Mouse (Mus musculus): ENCODE data around the gene Hspb3. TPM values are rescaled to one million over a fixed set of nuclear protein-coding genes. Genes with fewer than 3 reads are reported as not detected.

Gene Hspb3
- total RNA-seq, 2 experiments from 2014 or later, result 45.0 to 51.6 TPM

- no peak for TF ChIP-seq CTCF (IDR thresholded peaks at IDR 0.05)
- DNase-seq, result no peak
- intact Hi-C loops (cut with DNase I), result no loop called here
- Histone ChIP-seq H3K27ac (no peak overlapping the region), H3K4me3 (no peak overlapping the region)
Measured at GRCm38 (mm10) chr13:113627601-113628000, 35.9 kb downstream of the Hspb3 start.

GRCm38 (mm10) chr13:113622865-113623255 is 40.6 kb downstream of the Hspb3 start:
- Histone ChIP-seq H3K27ac (0 out of 2 replicates have a peak overlapping the region, but pooled peaks have one; percentile 16), H3K4me3 (no peak overlapping the region)
- DNase-seq, result no peak
- intact Hi-C loops (cut with DNase I), result no loop called here
- TF ChIP-seq CTCF (IDR thresholded peaks at IDR 0.05), result no peak

GRCm38 (mm10) chr13:113622122-113622864 is 41.2 kb downstream of the Hspb3 start:
- no peak overlapping the region for H3K4me3 ChIP-seq
- TF ChIP-seq CTCF (IDR thresholded peaks at IDR 0.05), result no peak
- no peak for DNase-seq
- peak overlapping the region; percentile 53; the same call in 1 of the 2 replicates for H3K27ac ChIP-seq
- intact Hi-C loops (cut with DNase I), result no loop called here

- intact Hi-C loops (cut with DNase I), result loop anchor here (1.0 to 10.0 kb wide), 3 partner anchors 124 to 353 kb away; no protein-coding TSS in a partner anchor
- no peak for DNase-seq
- no peak overlapping the region; the same call in 1 of the 2 replicates for H3K27ac ChIP-seq
- no peak overlapping the region for H3K4me3 ChIP-seq
- no peak for TF ChIP-seq CTCF (IDR thresholded peaks at IDR 0.05)
Measured at GRCm38 (mm10) chr13:113619003-113619402, 44.5 kb downstream of the Hspb3 start.

GRCm38 (mm10) chr13:113617891-113618823 is 45.3 kb downstream of the Hspb3 start, which contains the start of gene Snx18:
Snx18 (minus strand) TSS chr13:113618564.
- peak; percentile 97 for DNase-seq
- peak within 1 kb of the TSS; percentile 98 for H3K27ac ChIP-seq
- TF ChIP-seq CTCF (IDR thresholded peaks at IDR 0.05), result peak; percentile 100
- intact Hi-C loops (cut with DNase I), result loop anchor here (1.0 to 10.0 kb wide), 3 partner anchors 123 to 296 kb away; no protein-coding TSS in a partner anchor
- peak within 1 kb of the TSS; percentile 78 for H3K4me3 ChIP-seq

- peak overlapping the region; percentile 78 for H3K4me3 ChIP-seq
- DNase-seq, result no peak
- H3K27ac ChIP-seq, result peak overlapping the region; percentile 98
- no peak for TF ChIP-seq CTCF (IDR thresholded peaks at IDR 0.05)
- intact Hi-C loops (cut with DNase I), result loop anchor here (10.0 kb wide), 1 partner anchor 123 kb away; no protein-coding TSS in a partner anchor
Measured at GRCm38 (mm10) chr13:113617338-113617890, 46.1 kb downstream of the Hspb3 start.

- no peak for TF ChIP-seq CTCF (IDR thresholded peaks at IDR 0.05)
- peak overlapping the region; percentile 98 for H3K27ac ChIP-seq
- intact Hi-C loops (cut with DNase I), result loop anchor here (10.0 kb wide), 1 partner anchor 122 kb away; no protein-coding TSS in a partner anchor
- DNase-seq, result no peak
- peak overlapping the region; percentile 78 for H3K4me3 ChIP-seq
Measured at GRCm38 (mm10) chr13:113616751-113617337, 46.6 kb downstream of the Hspb3 start.

- H3K4me3 ChIP-seq, result peak overlapping the region; percentile 78
- intact Hi-C loops (cut with DNase I), result loop anchor here (10.0 kb wide), 1 partner anchor 121 kb away; no protein-coding TSS in a partner anchor
- H3K27ac ChIP-seq, result peak overlapping the region; percentile 98
- no peak for TF ChIP-seq CTCF (IDR thresholded peaks at IDR 0.05)
- DNase-seq, result no peak
Measured at GRCm38 (mm10) chr13:113615971-113616671, 47.4 kb downstream of the Hspb3 start.

- intact Hi-C loops (cut with DNase I), result loop anchor here (10.0 kb wide), 1 partner anchor 121 kb away; no protein-coding TSS in a partner anchor
- no peak for TF ChIP-seq CTCF (IDR thresholded peaks at IDR 0.05)
- Histone ChIP-seq H3K27ac (peak overlapping the region; percentile 98), H3K4me3 (peak overlapping the region; percentile 78)
- DNase-seq, result peak; percentile 61
Measured at GRCm38 (mm10) chr13:113615546-113615941, 47.9 kb downstream of the Hspb3 start.

- peak; percentile 91 for DNase-seq
- H3K27ac ChIP-seq, result peak overlapping the region; percentile 98
- no peak for TF ChIP-seq CTCF (IDR thresholded peaks at IDR 0.05)
- H3K4me3 ChIP-seq, result peak overlapping the region; percentile 78
- intact Hi-C loops (cut with DNase I), result loop anchor here (10.0 kb wide), 1 partner anchor 120 kb away; no protein-coding TSS in a partner anchor
Measured at GRCm38 (mm10) chr13:113614635-113615545, 48.6 kb downstream of the Hspb3 start.
